Mouse (Mus musculus): Measurements from ENCODE around the gene Rsg1. TPM values are rescaled to one million over a fixed set of nuclear protein-coding genes. Genes with fewer than 3 reads are reported as not detected.

Rsg1 gene
- polyA plus RNA-seq, 1 experiment from 2014 or later = 0.98 TPM

GRCm38 (mm10) chr4:141191294-141191693, 22.5 kb upstream of the Rsg1 start:
- no peak for TF ChIP-seq CTCF (IDR thresholded peaks at IDR 0.05; ENCODE audit: low read depth)
- H3K27ac ChIP-seq (ENCODE audit: low read depth, low read length) = no peak overlapping the region
- H3K9ac ChIP-seq (ENCODE audit: low read depth, low read length) = no peak overlapping the region
- H3K9me3 ChIP-seq (ENCODE audit: control insufficient read depth) = no peaks in the 10 kb centered on the region
- H3K27me3 ChIP-seq (replicated peaks; ENCODE audit: control insufficient read depth, insufficient read depth, low read length) = no peaks in the 10 kb centered on the region
- no peak for ATAC-seq
- H3K4me3 ChIP-seq (ENCODE audit: low read depth, low read length) = no peak overlapping the region
- 90% methylated on average over 7 of the region's 7 CpGs for WGBS
- no peak overlapping the region for H3K4me2 ChIP-seq (replicated peaks; ENCODE audit: low read depth)
- no peaks in the 10 kb centered on the region for H3K4me1 ChIP-seq (replicated peaks; ENCODE audit: control insufficient read depth, insufficient read depth, low read length)
- H3K36me3 ChIP-seq (ENCODE audit: control insufficient read depth, insufficient read depth) = peaks cover 43% of the 10 kb centered on the region

- Histone ChIP-seq H3K4me1 (replicated peaks; ENCODE audit: control insufficient read depth, insufficient read depth, low read length) (no peaks in the 10 kb centered on the region), H3K9me3 (ENCODE audit: control insufficient read depth) (no peaks in the 10 kb centered on the region), H3K4me2 (replicated peaks; ENCODE audit: low read depth) (no peak overlapping the region), H3K4me3 (ENCODE audit: low read depth, low read length) (no peak overlapping the region), H3K27ac (ENCODE audit: low read depth, low read length) (no peak overlapping the region), H3K9ac (ENCODE audit: low read depth, low read length) (no peak overlapping the region), H3K36me3 (ENCODE audit: control insufficient read depth, insufficient read depth) (peaks cover 61% of the 10 kb centered on the region), H3K27me3 (replicated peaks; ENCODE audit: control insufficient read depth, insufficient read depth, low read length) (no peaks in the 10 kb centered on the region)
- no peak for ATAC-seq
- 93% methylated on average over 6 of the region's 6 CpGs for WGBS
- no peak for TF ChIP-seq CTCF (IDR thresholded peaks at IDR 0.05; ENCODE audit: low read depth)
These were observed 19.2 kb upstream of the Rsg1 start for GRCm38 (mm10) chr4:141194553-141194952.

GRCm38 (mm10) chr4:141196981-141197685, 16.6 kb upstream of the Rsg1 start:
- H3K4me1 ChIP-seq (replicated peaks; ENCODE audit: control insufficient read depth, insufficient read depth, low read length) = no peaks in the 10 kb centered on the region
- H3K9ac ChIP-seq (ENCODE audit: low read depth, low read length) = no peak overlapping the region
- H3K4me3 ChIP-seq (ENCODE audit: low read depth, low read length) = no peak overlapping the region
- no peaks in the 10 kb centered on the region for H3K9me3 ChIP-seq (ENCODE audit: control insufficient read depth)
- H3K27me3 ChIP-seq (replicated peaks; ENCODE audit: control insufficient read depth, insufficient read depth, low read length) = no peaks in the 10 kb centered on the region
- H3K27ac ChIP-seq (ENCODE audit: low read depth, low read length) = peak overlapping the region; percentile 60
- WGBS = 62% methylated on average over 13 of the region's 13 CpGs
- no peak overlapping the region for H3K4me2 ChIP-seq (replicated peaks; ENCODE audit: low read depth)
- peaks cover 67% of the 10 kb centered on the region for H3K36me3 ChIP-seq (ENCODE audit: control insufficient read depth, insufficient read depth)
- 0 out of 2 replicates have a peak, but pooled peaks have one; percentile 8 for TF ChIP-seq CTCF (IDR thresholded peaks at IDR 0.05; ENCODE audit: low read depth)
- peak; percentile 97 for ATAC-seq

DNA sequence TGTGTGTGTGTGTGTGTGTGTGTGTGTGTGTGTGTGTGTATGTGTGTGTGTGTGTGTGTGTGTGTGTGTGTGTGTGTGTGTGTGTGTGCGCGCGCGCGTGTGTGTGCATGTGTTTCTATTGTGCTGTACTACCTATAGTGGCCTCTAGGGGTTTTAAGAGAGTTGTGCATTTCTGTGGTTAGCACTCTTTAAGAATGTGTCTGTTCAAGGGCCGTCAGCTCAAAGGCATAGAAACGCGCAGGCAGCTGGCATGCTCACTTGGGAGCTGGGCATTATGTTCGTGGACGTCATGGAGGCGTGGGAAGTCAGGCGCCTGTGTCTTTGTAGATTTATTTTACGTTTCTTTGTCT, 16.1 kb upstream of the Rsg1 start:
- no peak overlapping the region for H3K9ac ChIP-seq (ENCODE audit: low read depth, low read length)
- 0 out of 2 replicates have a peak, but pooled peaks have one; percentile 7 for ATAC-seq
- H3K4me3 ChIP-seq (ENCODE audit: low read depth, low read length) = no peak overlapping the region
- peak; percentile 39 for TF ChIP-seq CTCF (IDR thresholded peaks at IDR 0.05; ENCODE audit: low read depth)
- H3K27ac ChIP-seq (ENCODE audit: low read depth, low read length) = no peak overlapping the region; the same call in 1 of the 2 replicates
- H3K9me3 ChIP-seq (ENCODE audit: control insufficient read depth) = no peaks in the 10 kb centered on the region
- H3K4me2 ChIP-seq (replicated peaks; ENCODE audit: low read depth) = no peak overlapping the region
- no peaks in the 10 kb centered on the region for H3K4me1 ChIP-seq (replicated peaks; ENCODE audit: control insufficient read depth, insufficient read depth, low read length)
- no peaks in the 10 kb centered on the region for H3K27me3 ChIP-seq (replicated peaks; ENCODE audit: control insufficient read depth, insufficient read depth, low read length)
- WGBS = 85% methylated on average over 13 of the region's 13 CpGs
- peaks cover 67% of the 10 kb centered on the region for H3K36me3 ChIP-seq (ENCODE audit: control insufficient read depth, insufficient read depth)

GRCm38 (mm10) chr4:141200906-141201305, 12.8 kb upstream of the Rsg1 start:
- WGBS = 63% methylated on average over 11 of the region's 11 CpGs
- Histone ChIP-seq H3K4me2 (replicated peaks; ENCODE audit: low read depth) (no peak overlapping the region), H3K4me3 (ENCODE audit: low read depth, low read length) (no peak overlapping the region), H3K9me3 (ENCODE audit: control insufficient read depth) (no peaks in the 10 kb centered on the region), H3K4me1 (replicated peaks; ENCODE audit: control insufficient read depth, insufficient read depth, low read length) (no peaks in the 10 kb centered on the region), H3K36me3 (ENCODE audit: control insufficient read depth, insufficient read depth) (peaks cover 57% of the 10 kb centered on the region), H3K9ac (ENCODE audit: low read depth, low read length) (no peak overlapping the region), H3K27me3 (replicated peaks; ENCODE audit: control insufficient read depth, insufficient read depth, low read length) (no peaks in the 10 kb centered on the region), H3K27ac (ENCODE audit: low read depth, low read length) (peak overlapping the region; percentile 35; the same call in 1 of the 2 replicates)
- no peak for TF ChIP-seq CTCF (IDR thresholded peaks at IDR 0.05; ENCODE audit: low read depth)
- no peak for ATAC-seq

- WGBS = 82% methylated on average over 6 of the region's 6 CpGs
- no peaks in the 10 kb centered on the region for H3K27me3 ChIP-seq (replicated peaks; ENCODE audit: control insufficient read depth, insufficient read depth, low read length)
- no peaks in the 10 kb centered on the region for H3K9me3 ChIP-seq (ENCODE audit: control insufficient read depth)
- peaks cover 50% of the 10 kb centered on the region for H3K36me3 ChIP-seq (ENCODE audit: control insufficient read depth, insufficient read depth)
- no peak overlapping the region for H3K9ac ChIP-seq (ENCODE audit: low read depth, low read length)
- H3K4me2 ChIP-seq (replicated peaks; ENCODE audit: low read depth) = no peak overlapping the region
- no peak for ATAC-seq
- H3K4me1 ChIP-seq (replicated peaks; ENCODE audit: control insufficient read depth, insufficient read depth, low read length) = no peaks in the 10 kb centered on the region
- H3K27ac ChIP-seq (ENCODE audit: low read depth, low read length) = no peak overlapping the region
- no peak for TF ChIP-seq CTCF (IDR thresholded peaks at IDR 0.05; ENCODE audit: low read depth)
- H3K4me3 ChIP-seq (ENCODE audit: low read depth, low read length) = no peak overlapping the region
These were observed 11.6 kb upstream of the Rsg1 start for GRCm38 (mm10) chr4:141202192-141202591.
